Mouse (Mus musculus) heart, postnatal 10 days (tissue): Measurements from ENCODE around the gene Nkx6-2. TPM values are rescaled to one million over a fixed set of nuclear protein-coding genes. Genes with fewer than 3 reads are reported as not detected.

ENCODE experiments used
- DNase-seq, 2 experiments: peaks; one replicate each; pipeline ENCODE4 v3.0.0; 2021
- intact Hi-C: fragments of 180-260 bp; cut with DNase I; formaldehyde crosslinking; loops from one replicate; pipeline ENCODE4 v1.15.1; 2025
- total RNA-seq, 2 experiments: library from RNA; stranded (reverse); gene quantifications; 2 replicates each; pipeline ENCODE4 v1.2.3; 2021

Gene Nkx6-2
- total RNA-seq, 2 experiments from 2014 or later: 0.26 TPM; not detected in 1

DNA sequence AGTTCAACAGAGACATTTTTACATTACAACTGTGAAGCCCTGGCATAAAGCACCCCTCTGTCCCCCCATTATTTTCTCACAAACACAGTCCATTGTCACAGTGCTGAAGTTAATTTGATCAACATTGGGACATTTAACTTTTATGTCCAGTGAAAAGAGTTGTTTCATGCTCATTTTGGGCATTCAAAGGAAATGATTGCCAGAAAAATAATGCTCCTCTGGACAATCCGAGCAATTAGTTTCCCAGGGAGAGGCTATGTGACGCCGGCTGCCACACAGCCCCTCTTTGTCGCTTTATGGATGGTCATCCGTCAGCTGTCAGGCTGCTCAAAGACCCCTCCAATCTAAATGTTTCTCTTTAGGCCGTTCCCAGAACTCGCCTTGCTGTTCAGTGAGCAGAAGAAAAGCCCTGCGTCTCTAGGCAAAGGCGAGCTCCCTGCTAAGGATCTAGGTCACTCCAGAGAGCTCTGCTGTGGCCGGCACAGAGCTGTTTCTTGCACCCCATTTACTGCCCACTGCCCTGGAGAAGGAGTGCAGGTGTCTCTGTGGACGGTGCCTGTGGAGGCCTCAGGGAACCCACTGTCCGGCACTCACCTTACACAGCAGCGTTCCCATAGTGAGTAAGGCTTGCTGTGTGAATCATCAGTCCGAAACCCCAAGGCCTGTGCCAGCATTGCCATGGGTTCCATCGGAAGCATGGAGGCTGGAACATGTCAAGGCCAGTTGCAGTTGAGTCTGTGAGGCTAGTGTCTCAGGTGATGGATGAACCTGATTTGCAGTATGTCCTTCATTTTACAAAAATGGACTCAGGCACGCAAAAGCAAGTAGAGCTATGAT is 51.8 kb downstream of the Nkx6-2 start:
- intact Hi-C loops: no loop called here
- DNase-seq: no peak

Other genes starting within 250 kb of the Nkx6-2 start
- 100 to 1,000 TPM; 185 to 197 TPM for gene Inpp5a, start 193.7 kb downstream of the Nkx6-2 start, total RNA-seq
- gene Cfap46, start 101.0 kb upstream of the Nkx6-2 start, total RNA-seq: under 1 TPM in 1 of 2 experiments, not detected in 1; 0.31 TPM